Mouse (Mus musculus): Measurements from ENCODE around the gene Cacnb4. TPM values are rescaled to one million over a fixed set of nuclear protein-coding genes. Genes with fewer than 3 reads are reported as not detected.

The Cacnb4 gene
- polyA plus RNA-seq, 1 experiment: not detected

DNA sequence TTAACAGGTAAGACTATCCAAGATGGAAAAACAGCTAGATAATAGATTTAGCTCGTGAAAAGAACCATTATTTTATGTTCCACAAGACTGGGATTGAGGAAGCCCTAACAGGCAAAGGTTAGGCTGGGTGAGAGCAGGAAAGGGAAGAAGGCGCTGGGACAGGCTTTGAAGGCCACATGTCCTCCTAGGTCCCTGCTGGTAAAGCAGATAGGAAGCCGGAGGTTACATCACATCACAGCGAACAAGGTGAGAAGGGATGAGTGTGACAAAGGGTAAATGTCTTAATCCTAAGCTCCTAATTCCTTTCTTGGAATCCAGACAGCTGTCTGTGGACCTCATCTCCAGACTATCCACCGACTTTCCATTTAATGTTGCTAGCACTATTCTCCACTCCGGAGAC lies 257.3 kb downstream of the Cacnb4 start:
- TF ChIP-seq POLR2A (IDR thresholded peaks at IDR 0.05; ENCODE audit: insufficient read depth, low read length): no peak
- no peak for TF ChIP-seq CTCF (IDR thresholded peaks at IDR 0.05; ENCODE audit: low read depth, low read length)
- TF ChIP-seq EP300 (IDR thresholded peaks at IDR 0.05; ENCODE audit: insufficient read depth, low read depth, low read length): no peak
- no peak overlapping the region for H3K27ac ChIP-seq (ENCODE audit: insufficient read depth, low read length)
- H3K27me3 ChIP-seq (ENCODE audit: control insufficient read depth, insufficient read depth, low read length, poor library complexity, severe bottlenecking): no peaks in the 10 kb centered on the region
- H3K36me3 ChIP-seq (ENCODE audit: control insufficient read depth, insufficient read depth, low read length, poor library complexity, severe bottlenecking): peaks cover 10% of the 10 kb centered on the region
- peaks cover 12% of the 10 kb centered on the region for H3K9me3 ChIP-seq (replicated peaks; ENCODE audit: control insufficient read depth, insufficient read depth, low read length, poor library complexity, severe bottlenecking)
- peaks cover 4% of the 10 kb centered on the region for H3K4me1 ChIP-seq (ENCODE audit: control insufficient read depth, insufficient read depth, low read length)
- no peak overlapping the region for H3K4me3 ChIP-seq (ENCODE audit: low read depth, low read length)
- no peak overlapping the region for H3K9ac ChIP-seq (ENCODE audit: low read depth, poor library complexity, severe bottlenecking)

DNA sequence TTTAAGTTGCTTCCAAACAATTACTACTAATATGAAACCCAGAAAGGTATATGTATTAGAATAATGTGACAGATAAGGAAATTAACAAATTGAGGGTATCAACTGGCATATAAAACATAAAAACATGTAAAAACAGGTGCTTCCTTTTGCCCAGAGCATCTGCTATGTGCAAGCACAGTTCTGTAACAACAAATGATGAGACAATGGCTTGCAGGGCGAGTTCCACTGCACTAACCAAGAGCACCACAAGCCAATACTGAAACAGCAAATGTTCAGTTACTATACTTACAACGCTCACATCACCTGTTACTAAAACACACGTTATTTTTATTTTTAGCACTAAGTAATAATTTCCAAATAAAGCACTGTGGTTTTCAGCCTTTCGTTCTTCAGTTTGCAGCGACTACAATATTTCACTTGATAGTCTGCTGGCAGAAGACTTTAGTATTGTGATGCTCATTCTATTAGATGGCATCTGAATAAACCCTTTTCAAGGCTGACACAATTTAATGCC lies 264.1 kb downstream of the Cacnb4 start:
- TF ChIP-seq CTCF (IDR thresholded peaks at IDR 0.05; ENCODE audit: low read depth, low read length) (no peak), POLR2A (IDR thresholded peaks at IDR 0.05; ENCODE audit: insufficient read depth, low read length) (no peak), EP300 (IDR thresholded peaks at IDR 0.05; ENCODE audit: insufficient read depth, low read depth, low read length) (no peak)
- no peaks in the 10 kb centered on the region for H3K4me1 ChIP-seq (ENCODE audit: control insufficient read depth, insufficient read depth, low read length)
- peaks cover 37% of the 10 kb centered on the region for H3K9me3 ChIP-seq (replicated peaks; ENCODE audit: control insufficient read depth, insufficient read depth, low read length, poor library complexity, severe bottlenecking)
- no peak overlapping the region for H3K9ac ChIP-seq (ENCODE audit: low read depth, poor library complexity, severe bottlenecking)
- H3K36me3 ChIP-seq (ENCODE audit: control insufficient read depth, insufficient read depth, low read length, poor library complexity, severe bottlenecking): peaks cover 38% of the 10 kb centered on the region
- no peak overlapping the region for H3K4me3 ChIP-seq (ENCODE audit: low read depth, low read length)
- H3K27me3 ChIP-seq (ENCODE audit: control insufficient read depth, insufficient read depth, low read length, poor library complexity, severe bottlenecking): no peaks in the 10 kb centered on the region
- no peak overlapping the region for H3K27ac ChIP-seq (ENCODE audit: insufficient read depth, low read length)

DNA sequence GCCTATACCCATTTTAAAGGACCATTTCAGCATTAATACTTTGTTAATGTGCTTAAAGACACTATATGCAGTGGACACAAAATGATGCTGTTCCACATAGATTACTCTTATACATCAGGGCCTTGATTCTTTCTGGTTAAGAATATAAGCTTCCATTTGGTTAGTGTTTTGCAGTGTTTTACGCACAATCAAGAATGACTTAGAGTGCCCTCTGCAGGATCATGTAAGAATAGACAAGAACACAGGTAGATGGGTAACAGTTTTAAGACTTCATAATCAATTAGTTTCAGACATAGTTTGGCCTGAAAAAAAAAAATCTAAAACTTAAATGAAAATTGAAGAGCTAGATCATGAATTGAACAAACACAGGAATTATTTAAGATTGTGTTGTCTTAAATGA lies 270.2 kb downstream of the Cacnb4 start:
- peaks cover 47% of the 10 kb centered on the region for H3K36me3 ChIP-seq (ENCODE audit: control insufficient read depth, insufficient read depth, low read length, poor library complexity, severe bottlenecking)
- H3K27ac ChIP-seq (ENCODE audit: insufficient read depth, low read length): no peak overlapping the region
- peaks cover 21% of the 10 kb centered on the region for H3K9me3 ChIP-seq (replicated peaks; ENCODE audit: control insufficient read depth, insufficient read depth, low read length, poor library complexity, severe bottlenecking)
- H3K9ac ChIP-seq (ENCODE audit: low read depth, poor library complexity, severe bottlenecking): no peak overlapping the region
- H3K4me3 ChIP-seq (ENCODE audit: low read depth, low read length): no peak overlapping the region
- no peaks in the 10 kb centered on the region for H3K4me1 ChIP-seq (ENCODE audit: control insufficient read depth, insufficient read depth, low read length)
- H3K27me3 ChIP-seq (ENCODE audit: control insufficient read depth, insufficient read depth, low read length, poor library complexity, severe bottlenecking): no peaks in the 10 kb centered on the region
- no peak for TF ChIP-seq CTCF (IDR thresholded peaks at IDR 0.05; ENCODE audit: low read depth, low read length)
- TF ChIP-seq POLR2A (IDR thresholded peaks at IDR 0.05; ENCODE audit: insufficient read depth, low read length): no peak
- no peak for TF ChIP-seq EP300 (IDR thresholded peaks at IDR 0.05; ENCODE audit: insufficient read depth, low read depth, low read length)

DNA sequence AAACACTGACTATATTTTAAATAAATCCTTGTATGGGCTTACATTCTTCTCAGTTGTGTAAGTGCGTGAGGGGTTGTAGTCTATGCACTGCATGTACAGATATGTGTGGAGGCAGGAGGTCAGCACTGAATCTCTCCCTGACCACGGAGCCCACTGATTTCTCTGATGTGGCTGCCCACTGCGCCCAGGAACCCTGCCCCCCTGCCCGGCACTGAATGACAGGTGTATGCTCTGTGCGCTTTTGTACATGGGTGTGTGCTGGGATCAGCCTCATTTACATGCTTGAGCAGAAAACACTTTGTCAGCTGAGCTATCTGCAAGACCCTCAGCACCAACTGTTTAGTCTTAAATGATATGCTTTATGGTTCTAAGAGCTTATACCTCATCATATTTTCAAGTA lies 271.4 kb downstream of the Cacnb4 start:
- no peak overlapping the region for H3K9ac ChIP-seq (ENCODE audit: low read depth, poor library complexity, severe bottlenecking)
- no peak overlapping the region for H3K27ac ChIP-seq (ENCODE audit: insufficient read depth, low read length)
- TF ChIP-seq POLR2A (IDR thresholded peaks at IDR 0.05; ENCODE audit: insufficient read depth, low read length): no peak
- TF ChIP-seq EP300 (IDR thresholded peaks at IDR 0.05; ENCODE audit: insufficient read depth, low read depth, low read length): no peak
- TF ChIP-seq CTCF (IDR thresholded peaks at IDR 0.05; ENCODE audit: low read depth, low read length): no peak
- H3K4me1 ChIP-seq (ENCODE audit: control insufficient read depth, insufficient read depth, low read length): no peaks in the 10 kb centered on the region
- H3K27me3 ChIP-seq (ENCODE audit: control insufficient read depth, insufficient read depth, low read length, poor library complexity, severe bottlenecking): no peaks in the 10 kb centered on the region
- no peak overlapping the region for H3K4me3 ChIP-seq (ENCODE audit: low read depth, low read length)
- peaks cover 36% of the 10 kb centered on the region for H3K36me3 ChIP-seq (ENCODE audit: control insufficient read depth, insufficient read depth, low read length, poor library complexity, severe bottlenecking)
- peaks cover 10% of the 10 kb centered on the region for H3K9me3 ChIP-seq (replicated peaks; ENCODE audit: control insufficient read depth, insufficient read depth, low read length, poor library complexity, severe bottlenecking)

DNA sequence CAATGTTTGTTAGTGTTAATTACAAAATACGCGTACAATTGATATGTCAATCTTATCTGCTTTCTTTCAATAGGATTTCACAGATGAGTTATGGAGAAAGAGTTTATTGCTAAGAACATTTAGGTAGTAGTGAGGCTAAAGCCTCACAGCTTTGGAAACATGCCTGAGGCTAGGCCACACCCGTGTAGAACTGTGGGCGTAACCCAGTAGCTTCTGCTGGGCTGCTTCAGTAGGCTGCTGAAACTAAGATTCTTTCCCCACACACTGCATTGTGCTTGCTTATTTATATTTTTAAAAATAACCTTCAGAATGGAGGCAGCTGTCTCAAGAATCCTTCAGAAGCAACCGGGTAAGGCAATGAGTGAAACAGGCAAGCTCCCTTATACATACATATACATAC lies 282.1 kb downstream of the Cacnb4 start:
- H3K4me3 ChIP-seq (ENCODE audit: low read depth, low read length): no peak overlapping the region
- H3K4me1 ChIP-seq (ENCODE audit: control insufficient read depth, insufficient read depth, low read length): no peaks in the 10 kb centered on the region
- H3K27ac ChIP-seq (ENCODE audit: insufficient read depth, low read length): no peak overlapping the region
- H3K36me3 ChIP-seq (ENCODE audit: control insufficient read depth, insufficient read depth, low read length, poor library complexity, severe bottlenecking): no peaks in the 10 kb centered on the region
- no peak for TF ChIP-seq EP300 (IDR thresholded peaks at IDR 0.05; ENCODE audit: insufficient read depth, low read depth, low read length)
- no peak for TF ChIP-seq CTCF (IDR thresholded peaks at IDR 0.05; ENCODE audit: low read depth, low read length)
- no peak for TF ChIP-seq POLR2A (IDR thresholded peaks at IDR 0.05; ENCODE audit: insufficient read depth, low read length)
- H3K9me3 ChIP-seq (replicated peaks; ENCODE audit: control insufficient read depth, insufficient read depth, low read length, poor library complexity, severe bottlenecking): no peaks in the 10 kb centered on the region
- no peak overlapping the region for H3K9ac ChIP-seq (ENCODE audit: low read depth, poor library complexity, severe bottlenecking)
- H3K27me3 ChIP-seq (ENCODE audit: control insufficient read depth, insufficient read depth, low read length, poor library complexity, severe bottlenecking): no peaks in the 10 kb centered on the region

DNA sequence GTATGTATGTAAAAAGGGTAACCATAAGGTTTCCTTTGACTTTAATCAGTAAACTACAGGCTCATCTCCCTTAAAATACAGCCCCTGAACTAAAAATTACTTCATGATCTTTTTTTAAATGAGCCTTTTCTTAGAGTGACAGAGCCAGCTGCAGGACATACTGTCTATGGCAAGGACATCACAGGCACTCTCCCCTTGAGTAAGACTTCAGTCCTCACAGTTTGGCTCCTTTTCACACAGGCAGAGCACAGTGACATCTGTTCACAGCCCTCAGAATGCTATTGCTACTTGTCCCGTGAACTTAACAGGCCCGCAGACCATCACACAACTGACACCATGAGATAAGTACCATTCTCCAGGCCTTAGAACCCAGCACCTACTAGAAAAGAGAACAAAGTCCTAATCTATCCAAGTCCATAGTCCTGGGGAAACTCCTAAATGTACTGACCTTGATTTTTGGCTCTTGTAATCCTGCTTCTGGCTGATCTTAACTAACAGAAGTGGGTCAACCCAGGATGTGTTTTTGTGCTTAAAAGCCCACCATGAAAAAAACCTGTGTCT lies 286.1 kb downstream of the Cacnb4 start:
- no peaks in the 10 kb centered on the region for H3K36me3 ChIP-seq (ENCODE audit: control insufficient read depth, insufficient read depth, low read length, poor library complexity, severe bottlenecking)
- TF ChIP-seq POLR2A (IDR thresholded peaks at IDR 0.05; ENCODE audit: insufficient read depth, low read length): no peak
- TF ChIP-seq CTCF (IDR thresholded peaks at IDR 0.05; ENCODE audit: low read depth, low read length): no peak
- TF ChIP-seq EP300 (IDR thresholded peaks at IDR 0.05; ENCODE audit: insufficient read depth, low read depth, low read length): no peak
- H3K9ac ChIP-seq (ENCODE audit: low read depth, poor library complexity, severe bottlenecking): no peak overlapping the region
- H3K27me3 ChIP-seq (ENCODE audit: control insufficient read depth, insufficient read depth, low read length, poor library complexity, severe bottlenecking): no peaks in the 10 kb centered on the region
- no peaks in the 10 kb centered on the region for H3K4me1 ChIP-seq (ENCODE audit: control insufficient read depth, insufficient read depth, low read length)
- H3K9me3 ChIP-seq (replicated peaks; ENCODE audit: control insufficient read depth, insufficient read depth, low read length, poor library complexity, severe bottlenecking): no peaks in the 10 kb centered on the region
- H3K4me3 ChIP-seq (ENCODE audit: low read depth, low read length): no peak overlapping the region
- H3K27ac ChIP-seq (ENCODE audit: insufficient read depth, low read length): no peak overlapping the region

All from ES-Bruce4 (cell line).